Mouse (Mus musculus): ENCODE measurements around the gene Pdzd8. TPM values are rescaled to one million over a fixed set of nuclear protein-coding genes. Genes with fewer than 3 reads are reported as not detected.

The Pdzd8 gene
- polyA plus RNA-seq (2014; fragmentation: Illumina TruSeq; extraction: RNeasy Lipid Tissue Mini Kit (QIAGEN cat#74804); ENCODE audit: low read depth, low replicate concordance) = 77.7 TPM

DNA sequence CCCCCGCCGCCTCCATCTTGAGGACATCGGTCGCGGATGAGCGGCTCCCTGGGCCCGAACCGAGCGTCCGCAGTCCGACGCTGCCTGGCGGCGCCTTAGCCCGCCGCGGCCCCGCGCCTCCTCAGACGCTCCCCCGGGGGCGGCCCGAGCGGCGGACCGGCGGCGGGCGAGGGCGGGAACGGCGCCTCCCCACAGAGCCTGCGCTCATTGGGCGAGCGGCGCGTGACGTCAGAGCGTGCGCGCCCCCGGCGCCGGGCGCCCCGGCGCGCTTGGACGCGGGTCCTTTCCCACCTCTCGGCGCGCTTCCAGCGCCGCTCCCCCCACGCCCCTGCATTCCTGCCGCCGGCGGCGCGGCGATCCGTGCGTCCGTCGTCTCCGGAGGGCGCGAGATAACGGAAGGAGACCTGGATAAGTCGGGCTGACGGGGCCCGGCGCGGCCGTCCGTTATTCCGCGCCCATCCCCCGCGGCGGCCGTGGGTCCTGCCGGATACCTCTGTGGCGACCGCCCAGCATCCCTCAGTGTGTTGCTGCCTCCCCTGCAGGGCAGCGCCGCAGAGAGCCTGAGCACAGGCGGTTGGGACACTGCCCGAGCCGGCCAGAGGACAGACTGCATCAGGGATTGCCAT is at the start of gene Pdzd8:
Pdzd8 (minus strand) TSS at position 123 of the 626 bp plus-strand sequence.

DNA sequence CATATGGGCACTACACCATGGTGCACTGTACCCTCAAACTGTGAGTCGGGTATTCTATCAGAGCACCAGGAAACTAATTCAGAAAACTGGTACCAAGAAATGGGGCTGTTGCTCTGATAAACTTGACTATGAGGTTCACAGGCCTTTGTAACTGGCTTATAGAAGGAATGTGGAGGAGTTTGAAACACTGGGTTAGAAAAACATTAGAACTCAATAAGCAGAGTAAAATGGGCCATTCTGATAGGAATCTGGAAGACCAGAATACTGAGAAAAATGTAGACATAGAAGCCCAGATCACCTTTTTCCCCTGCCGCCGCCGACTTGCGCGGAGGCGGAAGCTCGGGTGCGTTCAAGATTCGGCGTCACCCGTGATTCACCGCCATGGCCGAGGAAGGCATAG is 23.6 kb downstream of the Pdzd8 start, which contains the start of gene Rps12-ps3:
Rps12-ps3 (plus strand) TSS at position 301 of the 400 bp plus-strand sequence.

DNA sequence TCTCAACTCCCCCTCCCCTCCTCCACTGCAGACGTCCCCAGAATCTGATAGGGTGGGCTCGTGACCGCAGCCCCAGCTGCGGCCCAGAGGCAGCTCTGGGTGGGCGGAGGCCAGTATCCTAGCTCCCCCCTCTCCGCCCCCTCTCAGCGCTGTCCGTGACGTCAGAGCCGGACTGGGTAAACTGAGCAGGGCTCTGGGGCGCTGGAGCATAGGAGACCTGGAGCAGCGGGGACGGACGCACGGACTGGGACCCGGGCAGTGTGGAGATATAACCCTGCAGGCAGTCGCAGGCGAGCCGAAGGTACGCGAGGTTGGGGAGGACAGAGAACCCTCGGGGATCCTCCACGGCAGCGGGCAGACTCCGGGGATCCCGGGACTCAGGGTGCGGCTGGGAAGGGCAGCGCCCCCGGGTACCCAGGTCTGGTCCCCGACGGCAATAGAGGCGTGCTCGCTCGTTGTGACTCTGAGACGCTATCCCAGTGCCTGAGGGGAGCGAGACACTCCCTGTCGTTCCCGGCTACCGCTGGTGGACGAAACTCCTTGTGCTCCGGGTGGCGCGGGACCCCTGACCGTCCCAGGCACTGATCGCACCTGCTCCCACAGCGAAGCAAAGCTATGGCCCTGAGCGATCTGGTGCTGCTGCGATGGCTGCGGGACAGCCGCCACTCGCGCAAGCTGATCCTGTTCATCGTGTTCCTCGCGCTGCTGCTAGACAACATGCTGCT is 84.7 kb downstream of the Pdzd8 start, which contains the start of gene Slc18a2:
Slc18a2 (plus strand) TSS at position 179 of the 725 bp plus-strand sequence.

Other genes with a start within 250 kb of the Pdzd8 start
- not detected for gene Vax1, start 175.7 kb downstream of the Pdzd8 start, polyA plus RNA-seq (2014; fragmentation: Illumina TruSeq; extraction: RNeasy Lipid Tissue Mini Kit (QIAGEN cat#74804); ENCODE audit: low read depth, low replicate concordance)
- not detected for gene Kcnk18, start 126.6 kb downstream of the Pdzd8 start, polyA plus RNA-seq (2014; fragmentation: Illumina TruSeq; extraction: RNeasy Lipid Tissue Mini Kit (QIAGEN cat#74804); ENCODE audit: low read depth, low replicate concordance)
- gene Slc18a2, start 84.9 kb downstream of the Pdzd8 start, polyA plus RNA-seq (2014; fragmentation: Illumina TruSeq; extraction: RNeasy Lipid Tissue Mini Kit (QIAGEN cat#74804); ENCODE audit: low read depth, low replicate concordance) = 40.4 TPM
- not detected for gene Rps12-ps3, start 23.5 kb downstream of the Pdzd8 start, polyA plus RNA-seq (2014; fragmentation: Illumina TruSeq; extraction: RNeasy Lipid Tissue Mini Kit (QIAGEN cat#74804); ENCODE audit: low read depth, low replicate concordance)
- not detected for gene Emx2, start 112.6 kb upstream of the Pdzd8 start, polyA plus RNA-seq (2014; fragmentation: Illumina TruSeq; extraction: RNeasy Lipid Tissue Mini Kit (QIAGEN cat#74804); ENCODE audit: low read depth, low replicate concordance)

All from adrenal gland, adult 10 weeks (tissue).